Mouse (Mus musculus) ES-Bruce4 (cell line): ENCODE data around the gene Metrnl.

Experiments used
- CTCF ChIP-seq: IDR thresholded peaks from one replicate; pipeline ENCODE4 v1.8.1; 2011; ENCODE audit warnings: low read depth, low read length
- EP300 ChIP-seq: IDR thresholded peaks from 2 replicates; pipeline ENCODE4 v1.6.1; 2011; ENCODE audit warnings: low read depth, low read length; ENCODE audit not compliant: insufficient read depth

- TF ChIP-seq EP300 (no peak), CTCF (no peak)
These were observed 11.6 kb downstream of the Metrnl start for GRCm38 (mm10) chr11:121712987-121713386.
